Mouse (Mus musculus): ENCODE measurements around the gene Poldip2.

DNA sequence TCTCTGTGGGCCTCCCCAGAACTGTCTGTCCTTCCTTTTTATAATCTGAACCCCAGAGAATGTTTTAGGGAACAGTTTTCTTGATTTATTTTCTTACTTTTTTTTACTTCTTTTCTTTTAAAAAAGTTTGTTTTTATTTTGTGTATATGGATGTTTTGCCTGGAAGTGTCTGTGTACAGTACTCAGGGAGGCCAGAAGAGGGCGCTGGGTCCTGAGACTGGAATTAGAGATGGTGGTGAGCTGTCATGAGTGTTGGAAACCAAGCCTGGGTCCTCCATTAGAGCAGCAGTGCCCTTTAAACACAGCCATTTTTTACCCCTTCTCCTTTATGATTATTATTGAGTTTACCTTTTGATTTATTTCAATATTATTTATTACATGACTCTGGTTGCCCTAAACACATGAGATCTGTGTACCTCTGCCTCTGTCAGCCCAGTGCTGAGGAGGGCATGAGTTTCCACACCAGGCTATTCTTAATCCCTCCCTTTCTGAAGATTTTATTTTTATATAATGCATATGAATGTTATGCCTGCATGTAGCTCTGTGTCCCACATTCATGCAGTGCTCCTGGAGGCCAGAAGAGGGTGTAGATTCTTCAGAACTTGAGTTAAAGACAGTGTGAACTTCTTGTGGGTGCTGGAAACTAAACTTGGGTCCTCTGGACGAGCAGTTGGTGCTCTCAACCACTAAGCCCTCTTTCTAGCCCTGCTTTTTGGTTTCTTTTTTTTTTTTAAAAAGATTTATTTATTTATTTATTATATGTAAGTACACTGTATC, 3.7 kb downstream of the Poldip2 start:
- TF ChIP-seq CTCF (IDR thresholded peaks at IDR 0.05; ENCODE audit: low read depth, low read length) = peak; percentile 59
- TF ChIP-seq EP300 (IDR thresholded peaks at IDR 0.05; ENCODE audit: insufficient read depth, low read depth, low read length) = no peak

Data from ES-Bruce4 (cell line).